Mouse (Mus musculus) bone marrow, adult 2 months (tissue): Measurements from ENCODE around the gene P2rx4.

Experiments
- CTCF ChIP-seq: fragments of 200-500 bp; IDR thresholded peaks from 2 replicates; pipeline ENCODE4 v1.5.1; 2011; ENCODE audit warnings: low read length, control low read depth; ENCODE audit not compliant: control insufficient read depth, insufficient read depth
- POLR2A ChIP-seq: fragments of 200-500 bp; IDR thresholded peaks from 2 replicates; pipeline ENCODE4 v1.6.1; 2011; ENCODE audit warnings: low read depth, mild to moderate bottlenecking, control low read depth, low read length, borderline replicate concordance; ENCODE audit not compliant: control insufficient read depth

DNA sequence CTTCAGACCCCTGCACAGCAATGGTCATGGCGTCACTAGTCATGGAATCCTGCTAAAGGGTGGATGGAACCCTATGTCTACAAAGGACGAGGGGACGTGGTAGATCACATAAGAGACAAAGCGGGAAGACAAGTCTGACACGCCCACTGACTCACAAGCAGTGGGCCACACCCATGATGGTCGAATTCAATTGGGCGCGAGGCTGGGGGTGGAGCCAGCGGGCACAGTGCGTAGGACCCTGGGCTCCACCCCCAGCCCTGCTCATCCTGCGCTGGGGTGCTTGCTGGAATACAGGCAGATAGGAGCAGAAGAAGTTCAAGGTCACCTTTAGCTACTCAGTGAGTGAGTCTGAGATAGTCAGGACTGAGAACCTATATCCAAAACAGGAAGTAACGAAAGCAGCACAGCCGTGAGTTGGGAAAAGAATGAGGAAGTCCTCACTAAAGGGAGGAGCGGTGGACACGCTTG, 61.8 kb downstream of the P2rx4 start:
- TF ChIP-seq CTCF (no peak), POLR2A (no peak)
